In genomic region chr3:99938611-99939286, GRCm38 (mm10) we compare ENCODE assay signal across 9 mouse cellular contexts. TPM values are rescaled to one million over a fixed set of nuclear protein-coding genes. Genes with fewer than 3 reads are reported as not detected.
DNase-seq lines count a peak whose midpoint lies in the region; ATAC-seq and TF ChIP-seq lines count a peak whose summit lies in the region.
"Had no signal": no experiment of that assay in that cellular context is flagged by ENCODE, and none has a peak within 500 bp of the region (broad histone marks: within the 10 kb centered on the region; RNA-seq: fewer than 3 reads in every experiment).

No protein-coding gene starts in this region.

- peak; percentile 77 for TF ChIP-seq RAD21 in CH12.LX (IDR thresholded peaks at IDR 0.05; ENCODE audit: low read depth, low read length)

- no peak overlapping the region for H3K9ac ChIP-seq in CH12.LX (ENCODE audit: insufficient read depth, low read depth)
- no peak overlapping the region for H3K9ac ChIP-seq in lung, embryonic 14.5 days
- H3K9ac ChIP-seq: neural tube, embryonic 13.5 days had no signal

- H3K4me1 ChIP-seq in CH12.LX (ENCODE audit: control insufficient read depth in 1 of 2, insufficient read depth in 2 of 2), result peaks cover 0 to 2% of the 10 kb centered on the region in 2 experiments; a peak in 1 of 4 replicates
- no peaks in the 10 kb centered on the region for H3K4me1 ChIP-seq in lung, embryonic 14.5 days (ENCODE audit: insufficient read depth)
- H3K4me1 ChIP-seq: neural tube, embryonic 13.5 days had no signal

- H3K4me3 ChIP-seq in CH12.LX (replicated peaks in 1 of 3; ENCODE audit: low read depth in 2 of 3, low read length in 2 of 3, poor library complexity in 1 of 3), result no peak overlapping the region
- H3K4me3 ChIP-seq in lung, embryonic 14.5 days (ENCODE audit: low read depth, low read length), result no peak overlapping the region
- H3K4me3 ChIP-seq: neural tube, embryonic 13.5 days had no signal

- no peak for ATAC-seq in lung, embryonic 14.5 days (ENCODE audit: insufficient read depth)

- no peak for TF ChIP-seq EP300 in CH12.LX (IDR thresholded peaks at IDR 0.05; ENCODE audit: low read length)

- peak; percentile 60 to 81 for TF ChIP-seq CTCF in CH12.LX (conservative IDR thresholded peaks at IDR 0.05 in 1 of 2, IDR thresholded peaks at IDR 0.05 in 1 of 2; ENCODE audit: low read depth in 2 of 2, low read length in 2 of 2)
- peak; percentile 72 for TF ChIP-seq CTCF in lung, embryonic 14.5 days (IDR thresholded peaks at IDR 0.05; ENCODE audit: low read depth)

- H3K4me2 ChIP-seq in CH12.LX (ENCODE audit: insufficient read depth, low read depth, poor library complexity, severe bottlenecking), result no peak overlapping the region
- H3K4me2 ChIP-seq in lung, embryonic 14.5 days, result no peak overlapping the region
- H3K4me2 ChIP-seq: neural tube, embryonic 13.5 days had no signal

- TF ChIP-seq POLR2A in CH12.LX (IDR thresholded peaks at IDR 0.05; ENCODE audit: low read depth, low read length), result no peak

- H3K36me3 ChIP-seq in CH12.LX (replicated peaks in 1 of 2; ENCODE audit: control insufficient read depth in 1 of 2, insufficient read depth in 1 of 2, low read length in 1 of 2), result no peaks in the 10 kb centered on the region
- no peaks in the 10 kb centered on the region for H3K36me3 ChIP-seq in lung, embryonic 14.5 days (ENCODE audit: insufficient read depth)
- H3K36me3 ChIP-seq: neural tube, embryonic 13.5 days had no signal

- no peaks in the 10 kb centered on the region for H3K79me2 ChIP-seq in CH12.LX (replicated peaks; ENCODE audit: control insufficient read depth, extremely low read depth, insufficient read depth, poor library complexity, severe bottlenecking)

- no peaks in the 10 kb centered on the region for H3K27me3 ChIP-seq in CH12.LX (replicated peaks)
- no peaks in the 10 kb centered on the region for H3K27me3 ChIP-seq in lung, embryonic 14.5 days (ENCODE audit: insufficient read depth, low read length)
- H3K27me3 ChIP-seq: neural tube, embryonic 13.5 days had no signal

- H3K27ac ChIP-seq in CH12.LX (ENCODE audit: insufficient read depth, low read depth), result no peak overlapping the region
- no peak overlapping the region for H3K27ac ChIP-seq in lung, embryonic 14.5 days (ENCODE audit: low read depth)
- H3K27ac ChIP-seq: neural tube, embryonic 13.5 days had no signal

- DNase-seq in CH12.LX (ENCODE audit: extremely low read depth), result peak; percentile 58
- peak; percentile 11 for DNase-seq in MN1 (ENCODE audit: low spot score)
- peak; percentile 59 for DNase-seq in cerebellum, adult 9-10 months
- DNase-seq in frontal cortex, postnatal 10 days (ENCODE audit: low spot score in 2 of 2), result peak; percentile 16 to 61
- peak; percentile 45 to 81 for DNase-seq in kidney, postnatal 36 days
- DNase-seq in lung, embryonic 14.5 days, result peak; percentile 89
- peak; percentile 80 to 83 for DNase-seq in right cerebral cortex, adult 2 months (ENCODE audit: low spot score in 2 of 2)

- 34% methylated on average over 8 of the region's 8 CpGs for WGBS in lung, embryonic 14.5 days

- dilution Hi-C loops in CH12.LX (cut with MboI; ENCODE audit: extremely low pct_ligation_motif_present, extremely low pct_unique_long_range_greater_than_20kb, low sequenced_read_pairs), result no loop called here

- H3K9me3 ChIP-seq in CH12.LX (replicated peaks; ENCODE audit: low read length), result no peaks in the 10 kb centered on the region
- no peaks in the 10 kb centered on the region for H3K9me3 ChIP-seq in lung, embryonic 14.5 days (ENCODE audit: low read depth, low read length)
- H3K9me3 ChIP-seq: neural tube, embryonic 13.5 days had no signal

- in situ Hi-C loops in CH12.LX (cut with MboI; ENCODE audit: low pct_ligation_motif_present, low pct_unique_long_range_greater_than_20kb, low sequenced_read_pairs), result loop anchor here (25.0 kb wide), 1 partner anchor 701 kb away; the partner anchor contains the start of gene Tbx15

TF ChIP-seq in CH12.LX, 34 proteins besides CTCF, POLR2A, EP300 and RAD21:
- TF ChIP-seq NRF1 (IDR thresholded peaks at IDR 0.05; ENCODE audit: low read depth, low read length) (no peak), MEF2A (IDR thresholded peaks at IDR 0.05; ENCODE audit: borderline replicate concordance, low read depth, low read length) (no peak), IRF4 (IDR thresholded peaks at IDR 0.05; ENCODE audit: low read depth, low read length) (peak; percentile 20; the same call in 1 of the 2 replicates), JUND (conservative IDR thresholded peaks at IDR 0.05; ENCODE audit: low read depth, low read length) (no peak), RCOR1 (conservative IDR thresholded peaks at IDR 0.05; ENCODE audit: low read depth, low read length) (no peak), SMC3 (IDR thresholded peaks at IDR 0.05; ENCODE audit: low read depth, low read length) (peak; percentile 67), E2F4 (IDR thresholded peaks at IDR 0.05; ENCODE audit: insufficient replicate concordance, low read depth, low read length) (no peak), ELF1 (IDR thresholded peaks at IDR 0.05; ENCODE audit: low read depth, low read length) (peak; percentile 28; the same call in 1 of the 2 replicates), ZC3H11A (IDR thresholded peaks at IDR 0.05; ENCODE audit: low read depth, low read length) (0 out of 2 replicates have a peak, but pooled peaks have one; percentile 19), PAX5 (IDR thresholded peaks at IDR 0.05; ENCODE audit: low read length) (no peak)

RNA-seq across cellular contexts. Expression of gene Spag17, which starts 53.5 kb away (rescaled TPM):
- total RNA-seq in CH12.LX (2012; rRNA removed), result not detected in 2 replicates
- not detected in 2 replicates for total RNA-seq in CH12.LX (2014; rRNA removed)
- polyA plus RNA-seq in CH12.LX (2012; ENCODE audit: insufficient read length, low read depth), result not detected in 2 replicates
- 1.2 and 1.9 TPM in 2 replicates for polyA plus RNA-seq in lung, embryonic 14.5 days (2014; fragmentation: Nextera tagmentation; extraction: Ambion mirVana)
- total RNA-seq: gastrocnemius, postnatal 36 days had no signal

Comparison
In these comparisons a context has a peak if more than half of its experiments do, and no peak if none do; other contexts are left out.
1. DNase-seq: peak in every context shown above with its lines; median percentile 89 in lung, embryonic 14.5 days; 82 in right cerebral cortex, adult 2 months; 63 in kidney, postnatal 36 days; 59 in cerebellum, adult 9-10 months; 58 in CH12.LX; 38 in frontal cortex, postnatal 10 days; 11 in MN1.